Mouse (Mus musculus) liver, embryonic 13.5 days (tissue): ENCODE results near the gene Fam78a. TPM values are rescaled to one million over a fixed set of nuclear protein-coding genes. Genes with fewer than 3 reads are reported as not detected.

Source experiments
- ATAC-seq: fragments of 200-750 bp; cut with Nextera tagmentation; 2 replicates; pipeline ENCODE4 v1.8.0; 2017; ENCODE audit warnings: low read depth, mild to moderate bottlenecking, moderate number of reproducible peaks, moderate library complexity
- DNase-seq: peaks from one replicate; pipeline ENCODE4 v3.0.0; 2022
- H3K27ac ChIP-seq: fragments of 300-500 bp; sonication (generic); 2 replicates; pipeline ENCODE4 v1.5.1; 2015; ENCODE audit warnings: moderate library complexity, mild to moderate bottlenecking, inconsistent platforms
- H3K27me3 ChIP-seq: fragments of 300-500 bp; sonication (generic); 2 replicates; pipeline ENCODE4 v1.6.1; 2015; ENCODE audit warnings: mild to moderate bottlenecking, inconsistent platforms
- H3K36me3 ChIP-seq: fragments of 300-500 bp; sonication (generic); 2 replicates; pipeline ENCODE4 v1.6.1; 2015; ENCODE audit warnings: mild to moderate bottlenecking, inconsistent platforms
- H3K4me1 ChIP-seq: fragments of 300-500 bp; sonication (generic); replicated peaks from 2 replicates; pipeline ENCODE4 v1.6.1; 2015; ENCODE audit warnings: inconsistent platforms
- H3K4me2 ChIP-seq: fragments of 300-500 bp; sonication (generic); 2 replicates; pipeline ENCODE4 v1.6.1; 2015; ENCODE audit warnings: inconsistent platforms, mild to moderate bottlenecking, moderate library complexity
- H3K4me3 ChIP-seq: fragments of 300-500 bp; sonication (generic); replicated peaks from 2 replicates; pipeline ENCODE4 v1.5.1; 2015; ENCODE audit warnings: mild to moderate bottlenecking, inconsistent platforms
- H3K9ac ChIP-seq: fragments of 300-500 bp; sonication (generic); 2 replicates; pipeline ENCODE4 v1.6.1; 2015; ENCODE audit warnings: mild to moderate bottlenecking, inconsistent platforms
- H3K9me3 ChIP-seq: fragments of 300-500 bp; sonication (generic); replicated peaks from 2 replicates; pipeline ENCODE4 v1.6.1; 2016; ENCODE audit warnings: inconsistent platforms
- WGBS: fragments of 180-500 bp; shearing (Covaris S2); methylation state at CpG from one replicate; pipeline ENCODE4 v1.1.7; 2015; ENCODE audit not compliant: insufficient replicate concordance; 5-methylcytosine and 5-hydroxymethylcytosine counted together
- polyA plus RNA-seq: library from polyadenylated mRNA; unstranded; fragments of >200 nt; fragmentation: Nextera tagmentation; extraction: Ambion mirVana; gene quantifications from 2 replicates; pipeline ENCODE4 v1.2.1, GENCODE M21; 2015

Gene Fam78a
- polyA plus RNA-seq, 1 experiment from 2014 or later = 10.6 TPM

DNA sequence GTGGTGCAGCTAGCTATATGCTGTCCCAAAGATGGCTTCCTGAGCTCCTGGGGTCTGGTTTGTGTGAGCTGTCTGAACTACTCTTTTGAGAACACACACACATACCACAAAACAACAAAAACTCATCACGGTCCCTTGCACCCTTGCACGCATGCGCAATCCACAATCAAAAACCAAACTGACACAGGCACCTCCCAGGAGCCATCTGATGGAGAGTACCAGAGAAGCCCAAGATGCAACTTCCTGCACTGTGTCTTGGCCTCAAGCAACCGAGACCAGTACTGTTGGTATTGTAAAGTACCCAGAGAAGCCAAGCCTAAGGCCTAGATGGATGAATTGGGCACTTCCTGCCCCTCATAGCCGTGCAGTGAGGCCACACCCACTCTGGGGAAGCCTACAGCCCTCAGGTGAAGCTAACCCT, 19.3 kb downstream of the Fam78a start:
- peaks cover 68% of the 10 kb centered on the region for H3K4me1 ChIP-seq
- H3K9ac ChIP-seq = no peak overlapping the region
- no peaks in the 10 kb centered on the region for H3K9me3 ChIP-seq
- H3K36me3 ChIP-seq = peaks cover 63% of the 10 kb centered on the region
- H3K27me3 ChIP-seq = no peaks in the 10 kb centered on the region
- no peak for ATAC-seq
- H3K27ac ChIP-seq = no peak overlapping the region
- no peak for DNase-seq
- WGBS = 75% methylated on average over 5 of the region's 5 CpGs
- H3K4me3 ChIP-seq = no peak overlapping the region
- no peak overlapping the region for H3K4me2 ChIP-seq

- H3K4me2 ChIP-seq = no peak overlapping the region
- H3K27ac ChIP-seq = peak overlapping the region; percentile 87; the same call in 1 of the 2 replicates
- ATAC-seq (no peak), DNase-seq (no peak)
- H3K4me3 ChIP-seq = no peak overlapping the region
- no peaks in the 10 kb centered on the region for H3K27me3 ChIP-seq
- H3K36me3 ChIP-seq = peaks cover 61% of the 10 kb centered on the region
- WGBS = 62% methylated on average over 13 of the region's 13 CpGs
- no peak overlapping the region for H3K9ac ChIP-seq
- peaks cover 73% of the 10 kb centered on the region for H3K4me1 ChIP-seq
- no peaks in the 10 kb centered on the region for H3K9me3 ChIP-seq
Observed at GRCm38 (mm10) chr2:32064913-32065312, 19.7 kb downstream of the Fam78a start.

DNA sequence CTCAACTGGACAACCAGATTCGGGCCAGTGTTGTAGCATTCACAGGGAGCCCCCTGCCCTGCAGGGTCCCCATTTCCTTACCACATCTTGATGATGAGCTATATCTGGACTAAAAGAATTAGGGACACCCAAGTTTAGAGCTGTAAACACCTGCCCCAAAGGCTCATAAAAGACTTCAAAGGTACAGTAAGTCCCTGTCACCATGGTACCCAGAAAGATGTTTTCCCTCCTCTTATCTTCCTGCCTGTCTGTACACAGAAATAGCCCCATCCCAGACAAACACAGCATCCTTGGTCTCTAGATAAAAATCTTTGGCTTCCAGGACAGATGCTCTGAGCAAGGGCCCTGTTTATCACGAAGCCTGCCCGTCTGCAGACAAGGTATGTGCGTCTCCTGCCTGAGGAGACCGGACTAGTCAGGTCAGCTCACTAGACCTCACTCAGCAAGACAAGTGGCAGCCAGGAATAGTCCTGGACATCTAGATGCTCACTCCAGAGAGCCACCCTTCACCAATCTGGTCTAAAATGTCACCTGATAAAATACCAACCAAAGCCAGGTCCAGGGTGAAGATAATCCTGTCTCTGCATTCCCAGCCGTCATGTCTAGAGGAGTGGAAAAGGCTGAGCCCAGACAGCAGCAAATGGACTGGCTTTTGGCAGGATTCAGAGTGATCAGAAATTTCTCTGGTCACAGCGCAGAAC, 21.1 kb downstream of the Fam78a start:
- no peak overlapping the region for H3K4me2 ChIP-seq
- ATAC-seq (no peak), DNase-seq (no peak)
- H3K27me3 ChIP-seq = no peaks in the 10 kb centered on the region
- no peak overlapping the region for H3K4me3 ChIP-seq
- WGBS = 47% methylated on average over 7 of the region's 7 CpGs
- peak overlapping the region; percentile 87 for H3K27ac ChIP-seq
- 0 out of 2 replicates have a peak overlapping the region, but pooled peaks have one; percentile 10 for H3K9ac ChIP-seq
- no peaks in the 10 kb centered on the region for H3K9me3 ChIP-seq
- H3K36me3 ChIP-seq = peaks cover 47% of the 10 kb centered on the region
- peaks cover 82% of the 10 kb centered on the region for H3K4me1 ChIP-seq

DNA sequence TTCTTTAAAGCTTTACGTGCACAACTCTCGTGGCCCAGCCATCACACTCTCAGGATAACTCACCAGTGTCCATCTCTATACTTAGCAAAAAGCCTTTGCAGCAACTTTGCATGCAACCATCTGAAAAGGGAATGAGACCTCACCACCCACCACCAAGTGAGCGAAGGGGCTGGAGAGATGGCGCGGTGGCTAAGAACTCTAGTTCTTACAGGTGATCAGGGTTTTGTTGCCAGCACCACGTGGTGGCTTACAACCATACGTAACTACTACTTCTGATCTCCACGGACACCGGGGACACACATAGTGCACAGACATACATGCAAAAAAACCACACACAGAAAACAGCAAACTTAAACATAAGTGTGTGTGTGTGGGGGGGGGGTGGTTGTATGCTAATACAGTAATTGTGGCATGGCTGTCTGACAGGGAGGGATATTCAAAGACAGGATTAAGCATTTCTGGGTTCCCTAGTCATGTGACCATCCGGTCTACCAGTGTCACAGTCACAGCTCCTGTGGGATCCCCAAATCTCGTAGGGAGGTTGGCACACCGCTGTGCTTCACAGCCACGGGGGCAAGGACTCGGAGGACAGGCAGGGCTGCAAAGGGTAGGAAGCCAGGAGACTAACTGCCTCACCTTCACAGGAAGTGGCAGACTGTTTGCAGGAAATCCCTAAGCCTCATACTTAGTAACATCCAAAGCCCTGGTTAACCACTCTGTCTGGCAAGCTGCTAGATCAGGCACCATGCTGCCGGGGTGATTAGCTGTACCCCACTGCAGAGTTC, 21.8 kb downstream of the Fam78a start:
- H3K27me3 ChIP-seq = no peaks in the 10 kb centered on the region
- H3K4me2 ChIP-seq = peak overlapping the region; percentile 51
- H3K4me3 ChIP-seq = no peak overlapping the region
- 66% methylated on average over 15 of the region's 15 CpGs for WGBS
- DNase-seq (no peak), ATAC-seq (no peak)
- peaks cover 40% of the 10 kb centered on the region for H3K36me3 ChIP-seq
- H3K9ac ChIP-seq = peak overlapping the region; percentile 52
- no peaks in the 10 kb centered on the region for H3K9me3 ChIP-seq
- H3K4me1 ChIP-seq = peaks cover 85% of the 10 kb centered on the region
- peak overlapping the region; percentile 87 for H3K27ac ChIP-seq

DNA sequence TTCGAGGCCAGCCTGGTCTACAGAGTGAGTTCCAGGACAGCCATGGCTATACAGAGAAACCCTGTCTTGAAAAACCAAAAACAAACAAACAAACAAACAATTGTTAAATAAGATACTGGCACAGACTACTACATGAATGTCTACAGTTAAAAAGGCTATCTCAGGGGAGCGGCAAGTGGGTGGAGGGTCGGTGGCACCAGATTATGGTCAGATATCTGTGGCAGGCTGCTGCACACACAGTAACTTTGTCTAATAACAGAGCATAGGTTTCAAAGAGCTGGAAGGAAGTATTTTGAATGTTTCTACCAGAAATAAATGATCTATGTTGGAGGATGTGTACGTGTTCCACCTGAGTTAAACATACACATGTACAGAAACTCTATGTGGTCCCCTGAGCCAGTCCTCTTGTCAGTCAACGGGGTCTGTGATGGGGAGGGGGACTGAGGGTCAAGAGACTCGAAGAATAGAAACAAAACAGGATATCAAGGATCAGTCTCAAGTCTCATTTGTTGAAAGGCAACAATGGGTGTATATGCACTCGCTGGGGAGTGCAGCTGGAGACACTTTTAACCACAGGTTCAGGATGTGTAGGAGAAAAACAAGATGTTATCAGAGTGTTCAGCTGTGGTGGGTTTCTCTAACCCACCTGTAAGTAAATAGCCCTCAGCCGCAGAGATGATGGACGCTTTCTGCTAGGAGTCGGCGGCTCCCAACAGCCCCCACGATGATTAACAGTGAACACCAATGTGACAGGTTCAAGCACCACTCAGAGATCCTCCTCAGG, 22.7 kb downstream of the Fam78a start:
- peak overlapping the region; percentile 51 for H3K4me2 ChIP-seq
- DNase-seq (peak; percentile 67), ATAC-seq (peak; percentile 84)
- peaks cover 31% of the 10 kb centered on the region for H3K36me3 ChIP-seq
- H3K9me3 ChIP-seq = no peaks in the 10 kb centered on the region
- H3K27ac ChIP-seq = peak overlapping the region; percentile 87
- H3K4me3 ChIP-seq = 0 out of 2 replicates have a peak overlapping the region, but pooled peaks have one; percentile 23
- H3K27me3 ChIP-seq = no peaks in the 10 kb centered on the region
- H3K9ac ChIP-seq = peak overlapping the region; percentile 52
- WGBS = 24% methylated on average over 12 of the region's 12 CpGs
- H3K4me1 ChIP-seq = peaks cover 94% of the 10 kb centered on the region

- Histone ChIP-seq H3K36me3 (peaks cover 23% of the 10 kb centered on the region), H3K9ac (peak overlapping the region; percentile 52), H3K4me2 (peak overlapping the region; percentile 51), H3K27ac (peak overlapping the region; percentile 87), H3K27me3 (no peaks in the 10 kb centered on the region), H3K4me1 (peaks cover 96% of the 10 kb centered on the region), H3K9me3 (no peaks in the 10 kb centered on the region), H3K4me3 (no peak overlapping the region)
- WGBS = 8% methylated on average over 2 of the region's 2 CpGs
- ATAC-seq (peak; percentile 85), DNase-seq (peak; percentile 65)
Observed at GRCm38 (mm10) chr2:32061189-32061588, 23.5 kb downstream of the Fam78a start.

GRCm38 (mm10) chr2:32060228-32060805, 24.3 kb downstream of the Fam78a start:
- WGBS = 71% methylated on average over 6 of the region's 6 CpGs
- H3K9me3 ChIP-seq = no peaks in the 10 kb centered on the region
- 0 out of 2 replicates have a peak overlapping the region, but pooled peaks have one; percentile 52 for H3K9ac ChIP-seq
- H3K27ac ChIP-seq = peak overlapping the region; percentile 87
- no peak overlapping the region for H3K4me2 ChIP-seq
- H3K27me3 ChIP-seq = no peaks in the 10 kb centered on the region
- DNase-seq (no peak), ATAC-seq (no peak)
- no peak overlapping the region for H3K4me3 ChIP-seq
- H3K4me1 ChIP-seq = peaks cover 92% of the 10 kb centered on the region
- peaks cover 15% of the 10 kb centered on the region for H3K36me3 ChIP-seq

GRCm38 (mm10) chr2:32059613-32060012, 25.0 kb downstream of the Fam78a start:
- no peak overlapping the region for H3K4me2 ChIP-seq
- H3K9ac ChIP-seq = peak overlapping the region; percentile 7; the same call in 1 of the 2 replicates
- peaks cover 8% of the 10 kb centered on the region for H3K36me3 ChIP-seq
- no peaks in the 10 kb centered on the region for H3K27me3 ChIP-seq
- ATAC-seq = no peak
- H3K4me3 ChIP-seq = no peak overlapping the region
- DNase-seq = no peak
- H3K27ac ChIP-seq = peak overlapping the region; percentile 87
- no peaks in the 10 kb centered on the region for H3K9me3 ChIP-seq
- H3K4me1 ChIP-seq = peaks cover 88% of the 10 kb centered on the region
- WGBS = 59% methylated on average over 6 of the region's 6 CpGs

- WGBS = 53% methylated on average over 5 of the region's 5 CpGs
- Histone ChIP-seq H3K4me3 (no peak overlapping the region), H3K4me2 (no peak overlapping the region), H3K9ac (no peak overlapping the region), H3K27me3 (no peaks in the 10 kb centered on the region), H3K27ac (0 out of 2 replicates have a peak overlapping the region, but pooled peaks have one; percentile 87), H3K4me1 (peaks cover 83% of the 10 kb centered on the region), H3K36me3 (peaks cover 2% of the 10 kb centered on the region; the same call in 1 of the 2 replicates), H3K9me3 (no peaks in the 10 kb centered on the region)
- no peak for ATAC-seq
- DNase-seq = no peak
Observed at GRCm38 (mm10) chr2:32058716-32059115, 25.9 kb downstream of the Fam78a start.

DNA sequence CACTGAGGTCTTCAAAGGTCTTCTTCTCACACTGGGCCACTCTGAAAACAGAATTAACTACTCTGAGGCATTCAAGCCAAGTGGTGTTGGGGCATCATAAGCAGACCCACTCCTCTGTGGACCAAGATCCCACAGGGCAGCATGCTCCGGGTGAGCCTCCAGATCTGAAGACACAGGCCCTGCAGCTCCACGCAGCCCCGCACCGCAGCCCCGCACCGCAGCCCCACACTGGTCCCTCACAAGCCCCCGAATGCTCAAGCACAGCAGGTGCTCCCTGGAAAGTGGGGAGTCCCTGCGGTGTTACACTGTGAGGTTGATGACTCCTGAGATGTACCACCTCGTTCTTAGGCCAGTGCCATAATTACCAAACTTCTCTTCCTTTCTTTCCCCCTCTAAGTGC, 26.4 kb downstream of the Fam78a start:
- DNase-seq (no peak), ATAC-seq (no peak)
- Histone ChIP-seq H3K9ac (no peak overlapping the region), H3K4me1 (peaks cover 78% of the 10 kb centered on the region), H3K36me3 (peaks cover 7% of the 10 kb centered on the region; the same call in 1 of the 2 replicates), H3K4me2 (no peak overlapping the region), H3K9me3 (no peaks in the 10 kb centered on the region), H3K4me3 (no peak overlapping the region), H3K27me3 (no peaks in the 10 kb centered on the region), H3K27ac (no peak overlapping the region)
- WGBS = 86% methylated on average over 9 of the region's 9 CpGs
